Mouse (Mus musculus) hematopoietic stem cell, adult 5-6 weeks (primary cell): ENCODE data around the gene Fam90a1a. TPM values are rescaled to one million over a fixed set of nuclear protein-coding genes. Genes with fewer than 3 reads are reported as not detected.
"Not testable (repeated sequence)": the region's sequence is repeated elsewhere in the genome, so short reads cannot be mapped to it uniquely, and the experiment has no call there.

ENCODE experiments used
- ATAC-seq, 2 experiments: fragments of 125-278 bp in 1 of 2; replicated peaks in 1 of 2; 2 replicates each; pipeline ENCODE4 v1.8.0; 2016 to 2017; ENCODE audit warnings: inconsistent platforms in 2 of 2, mild to moderate bottlenecking in 2 of 2, moderate number of reproducible peaks in 2 of 2, low read depth in 1 of 2, moderate TSS enrichment in 1 of 2; ENCODE audit not compliant: low FRiP score in 2 of 2, poor library complexity in 2 of 2, severe bottlenecking in 2 of 2, insufficient read depth in 1 of 2, low TSS enrichment in 1 of 2
- total RNA-seq: library from RNA; stranded (forward); fragments of 172-1452, 232-1000 nt; gene quantifications from 2 replicates; pipeline ENCODE4 v1.2.3, GENCODE M21; 2017

Fam90a1a gene
- not detected in 2 replicates for total RNA-seq

DNA sequence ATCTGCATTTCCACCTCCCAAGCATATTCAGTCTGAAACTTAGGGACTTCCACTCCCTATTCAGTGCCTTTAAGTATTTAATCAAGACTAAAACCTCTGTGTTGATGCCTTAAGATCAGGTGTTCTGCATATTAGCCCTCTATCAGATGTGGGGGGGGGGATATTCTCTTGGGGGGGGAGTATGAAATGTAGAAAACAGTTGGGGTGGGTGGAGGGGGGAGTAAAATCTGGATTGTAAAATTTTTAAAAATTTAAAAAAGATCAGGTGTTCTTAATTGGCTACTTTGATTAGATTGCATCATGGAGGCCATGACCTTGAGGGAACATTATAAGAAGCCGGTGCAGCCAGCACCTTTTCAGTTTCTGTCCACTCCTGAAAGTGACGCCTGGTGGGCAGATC is at the start of gene Fam90a1a:
Gene Fam90a1a, plus strand, starts transcription at position 301 of the 400 bp plus-strand sequence.
- no peak for ATAC-seq

GRCm38 (mm10) chr8:21911931-21912330 is 46.6 kb upstream of the Fam90a1a start:
- ATAC-seq, result no peak

- ATAC-seq, result no peak
Measured at GRCm38 (mm10) chr8:21912554-21912953, 46.0 kb upstream of the Fam90a1a start.

DNA sequence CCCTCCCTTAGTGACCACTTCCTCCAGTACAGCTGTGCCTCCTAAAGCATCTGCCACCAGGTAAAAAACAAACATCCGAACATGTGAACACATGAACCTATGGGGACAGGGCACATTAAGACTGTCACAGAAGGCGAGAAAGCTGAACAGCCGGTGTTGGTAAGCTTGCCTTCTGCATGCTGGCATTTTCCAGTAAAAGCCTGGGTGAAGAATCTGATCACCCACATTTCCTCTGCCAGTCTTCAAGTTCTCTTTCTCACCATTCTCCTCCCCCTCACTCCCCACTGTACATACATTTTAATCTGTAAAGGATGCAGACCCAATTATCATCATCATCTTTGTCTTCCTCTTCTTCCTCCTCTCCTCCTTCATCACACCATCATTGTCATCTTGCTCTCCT is 42.9 kb upstream of the Fam90a1a start:
- no peak for ATAC-seq

GRCm38 (mm10) chr8:21930754-21931153 is 27.8 kb upstream of the Fam90a1a start:
- ATAC-seq, result not testable (repeated sequence)

DNA sequence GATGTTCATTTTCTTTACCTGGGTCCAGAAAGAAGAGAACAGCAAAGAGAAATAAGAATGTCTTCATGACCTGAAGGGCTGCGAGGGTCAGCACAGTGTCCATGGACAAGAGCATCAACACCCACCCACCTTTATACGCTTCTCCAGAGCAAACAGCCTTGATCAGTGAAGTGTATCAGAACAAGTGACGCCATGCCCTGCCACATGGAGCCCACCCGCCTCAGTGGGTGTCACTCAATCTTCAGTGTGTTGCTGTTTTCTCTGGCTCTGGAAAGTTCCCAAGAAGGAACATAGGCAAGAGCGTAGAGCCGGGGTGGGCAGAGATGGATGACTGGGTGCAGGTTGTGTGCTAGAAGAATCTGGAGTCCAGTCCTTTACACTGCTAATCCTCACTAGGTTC is 25.9 kb upstream of the Fam90a1a start, which contains the start of gene Defb15:
Gene Defb15, minus strand, starts transcription at position 101 of the 400 bp plus-strand sequence.
- ATAC-seq, result no peak

DNA sequence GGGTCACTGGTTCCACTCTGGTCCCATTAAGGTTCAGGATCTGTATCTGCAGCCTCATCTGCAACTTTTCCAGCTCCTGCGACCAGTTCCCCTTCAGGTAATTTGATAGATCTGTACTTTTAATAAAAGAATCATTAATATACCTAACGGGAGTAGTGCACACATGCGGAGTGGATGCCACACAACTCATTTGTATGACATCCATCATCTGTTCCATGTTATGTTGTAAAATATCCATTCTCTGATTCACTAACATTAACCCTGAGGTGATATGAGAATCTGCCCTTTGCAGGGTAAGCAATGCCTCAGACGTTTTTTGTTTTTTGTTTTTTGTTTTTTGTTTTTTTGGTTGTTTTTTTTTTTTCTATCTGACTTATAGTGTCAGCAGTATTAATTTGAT is 20.5 kb upstream of the Fam90a1a start, which contains the start of gene Defb35:
Gene Defb35, plus strand, starts transcription at position 301 of the 400 bp plus-strand sequence.
- ATAC-seq, result not testable (repeated sequence)

DNA sequence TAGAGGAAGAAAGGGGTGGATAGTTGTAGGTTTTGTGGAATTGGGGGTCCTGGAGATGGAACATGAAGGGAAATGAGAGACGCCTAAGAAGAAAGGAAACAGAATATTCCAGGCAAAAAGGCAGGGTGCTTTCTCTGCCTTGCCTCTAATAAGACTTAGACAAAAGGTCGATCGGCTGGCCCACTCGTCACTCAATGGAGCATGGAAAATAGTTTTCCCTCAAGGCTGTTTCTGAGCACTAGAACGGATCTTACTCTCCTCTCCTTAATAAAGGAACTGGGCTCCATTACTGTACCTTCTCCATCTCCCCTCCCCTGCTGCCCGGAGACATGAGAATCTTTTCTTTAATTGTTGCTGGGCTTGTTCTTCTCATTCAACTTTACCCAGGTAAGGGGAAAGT is 12.1 kb upstream of the Fam90a1a start, which contains the start of gene Defb13:
Gene Defb13, plus strand, starts transcription at position 301 of the 400 bp plus-strand sequence.
- ATAC-seq, result no peak

GRCm38 (mm10) chr8:21947311-21948017 is 11.1 kb upstream of the Fam90a1a start:
- no peak for ATAC-seq

- peak in 1 of 2 experiments; percentile 51; a peak in 1 of 4 replicates for ATAC-seq
Measured at GRCm38 (mm10) chr8:21955321-21955720, 3.2 kb upstream of the Fam90a1a start.

DNA sequence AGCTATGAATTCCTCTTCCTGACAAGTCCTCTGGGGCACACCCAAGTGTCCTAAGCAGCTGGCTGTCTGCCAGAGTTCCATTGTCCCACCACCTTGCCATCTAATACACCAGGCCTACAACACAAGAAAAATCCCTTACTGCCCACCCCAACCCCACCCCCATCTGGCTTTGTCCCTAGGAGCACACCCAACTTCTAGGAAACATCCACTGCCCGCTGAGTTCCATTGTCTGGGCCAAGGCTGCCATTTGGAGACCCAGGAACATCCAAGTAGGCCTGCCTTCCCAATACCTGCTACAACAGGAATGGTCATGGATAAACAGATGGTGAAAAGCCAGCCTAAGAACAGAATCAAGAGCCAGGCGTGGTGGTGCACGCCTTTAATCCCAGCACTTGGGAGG is 2.2 kb upstream of the Fam90a1a start:
- no peak for ATAC-seq

GRCm38 (mm10) chr8:21966646-21967045 is 8.1 kb downstream of the Fam90a1a start:
- no peak for ATAC-seq

- no peak for ATAC-seq
Measured at GRCm38 (mm10) chr8:21969475-21969874, 11.0 kb downstream of the Fam90a1a start, which contains the start of gene Ccdc70. TSS of gene Ccdc70 (plus strand) at chr8:21969775.

- no peak for ATAC-seq
Measured at GRCm38 (mm10) chr8:21978193-21978592, 19.7 kb downstream of the Fam90a1a start.

GRCm38 (mm10) chr8:21981664-21982337 is 23.3 kb downstream of the Fam90a1a start:
- ATAC-seq, result no peak

DNA sequence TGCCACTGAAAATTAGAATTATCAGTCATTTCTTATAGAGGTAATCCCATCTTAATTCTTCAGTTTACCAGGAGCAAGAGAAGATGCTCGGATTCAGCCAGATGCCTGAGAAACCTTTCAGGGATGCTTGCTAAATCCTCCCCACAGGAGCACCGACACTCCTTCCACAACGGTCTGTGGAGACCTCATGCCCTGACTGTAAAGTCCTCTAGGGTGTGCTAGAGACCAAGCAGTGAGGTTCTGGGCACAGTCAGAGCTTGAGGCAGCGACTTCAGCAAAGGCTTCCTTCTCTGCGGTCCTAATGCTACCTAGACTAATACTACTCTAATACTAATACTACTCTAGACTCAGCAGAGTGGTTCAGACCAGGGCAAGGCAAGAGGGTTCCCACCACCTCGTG is 33.7 kb downstream of the Fam90a1a start:
- peak; percentile 93 for ATAC-seq

DNA sequence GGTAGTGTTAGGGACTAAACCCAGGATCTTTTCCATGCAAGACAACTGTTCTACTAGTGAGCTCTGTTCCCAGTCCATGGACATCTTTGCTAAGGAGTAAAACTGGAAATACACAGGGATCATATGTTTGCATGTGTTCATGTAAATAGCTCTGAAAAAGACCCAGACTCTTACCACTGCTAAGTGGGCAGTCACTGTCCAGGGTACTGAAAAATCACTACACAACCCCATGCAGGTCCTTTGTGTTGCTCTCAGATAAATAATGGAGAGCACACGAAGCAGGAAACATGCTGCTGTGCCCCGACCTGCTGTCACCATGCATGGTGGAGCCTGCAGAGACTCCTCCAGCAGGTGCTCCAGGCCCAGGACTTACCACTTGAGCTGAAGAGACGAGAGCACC is 36.7 kb downstream of the Fam90a1a start:
- ATAC-seq, result no peak

GRCm38 (mm10) chr8:22004750-22005522 is 46.4 kb downstream of the Fam90a1a start:
- no peak for ATAC-seq
